Mouse (Mus musculus): ENCODE results near the gene Gm45618. TPM values are rescaled to one million over a fixed set of nuclear protein-coding genes. Genes with fewer than 3 reads are reported as not detected.

The Gm45618 gene
- total RNA-seq, 2 experiments from 2014 or later: not detected

Other genes starting within 250 kb of the Gm45618 start
- gene Tollip, start 202.2 kb downstream of the Gm45618 start, total RNA-seq (2021): 100 to 1,000 TPM; 121 to 127 TPM
- 100 to 1,000 TPM; 163 to 178 TPM for gene Brsk2, start 171.0 kb downstream of the Gm45618 start, total RNA-seq (2021)
- 10 to 100 TPM; 28.4 to 29.9 TPM for gene Mob2, start 59.7 kb downstream of the Gm45618 start, total RNA-seq (2021)
- gene Dusp8, start 24.9 kb downstream of the Gm45618 start, total RNA-seq (2021): 100 to 1,000 TPM; 123 to 125 TPM
- not detected for gene Gm39115, start 15.3 kb upstream of the Gm45618 start, total RNA-seq (2021)
- gene Gm45337, start 23.9 kb upstream of the Gm45618 start, total RNA-seq (2021): not detected
- not detected for gene Gm29735, start 36.4 kb upstream of the Gm45618 start, total RNA-seq (2021)
- not detected for gene Gm4553, start 45.0 kb upstream of the Gm45618 start, total RNA-seq (2021)
- not detected for gene Krtap5-2, start 55.3 kb upstream of the Gm45618 start, total RNA-seq (2021)
- not detected for gene Gm10153, start 69.7 kb upstream of the Gm45618 start, total RNA-seq (2021)
- gene Krtap5-3, start 80.6 kb upstream of the Gm45618 start, total RNA-seq (2021): not detected
- gene Gm7579, start 91.1 kb upstream of the Gm45618 start, total RNA-seq (2021): not detected
- not detected for gene Krtap5-5, start 109.2 kb upstream of the Gm45618 start, total RNA-seq (2021)
- not detected for gene Gm40460, start 120.3 kb upstream of the Gm45618 start, total RNA-seq (2021)
- gene Gm2431, start 137.6 kb upstream of the Gm45618 start, total RNA-seq (2021): not detected
- not detected for gene Gm4559, start 153.6 kb upstream of the Gm45618 start, total RNA-seq (2021)
- gene Krtap5-1, start 176.4 kb upstream of the Gm45618 start, total RNA-seq (2021): not detected
- not detected for gene Krtap5-4, start 182.8 kb upstream of the Gm45618 start, total RNA-seq (2021)

Data from layer of hippocampus, postnatal 36 days (tissue).